ENCODE assay signal across 27 mouse cellular contexts in the genomic region with DNA sequence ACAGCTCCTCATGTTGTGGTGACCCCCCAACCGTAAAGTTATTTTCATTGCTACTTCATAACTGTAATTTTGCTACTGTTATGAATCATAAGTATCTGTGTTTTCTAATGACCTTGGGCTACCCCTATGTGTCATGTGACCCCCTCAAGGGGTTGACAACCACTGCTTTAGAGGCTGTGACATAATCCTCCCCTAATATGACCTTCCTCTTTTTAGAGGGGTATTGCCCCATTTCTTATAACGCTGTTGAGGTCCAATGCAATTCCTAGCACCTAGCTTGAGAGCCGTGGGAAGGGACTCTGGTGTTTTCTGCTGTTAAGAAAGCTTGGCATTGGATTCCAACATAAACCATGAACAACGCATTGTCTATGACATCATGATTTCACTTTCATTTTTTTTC.
"Had no signal": no experiment of that assay in that cellular context is flagged by ENCODE, and none has a peak within 500 bp of the region (broad histone marks: within the 10 kb centered on the region; RNA-seq: fewer than 3 reads in every experiment).

No protein-coding gene starts in this region.

- H3K4me1 ChIP-seq: hindbrain, embryonic 10.5 days; limb, embryonic 10.5 days had no signal

- H3K9ac ChIP-seq: heart, embryonic 13.5 days; heart, embryonic 15.5 days; hindbrain, embryonic 12.5 days; hindbrain, embryonic 14.5 days; kidney, embryonic 15.5 days; limb, embryonic 12.5 days; liver, embryonic 13.5 days had no signal

- DNase-seq: gastrocnemius, postnatal 14 days; gastrocnemius, postnatal 36 days; heart, adult 2 months; heart, postnatal 4 days; kidney, adult 11 months; kidney, adult 2 months; kidney, adult 9 months; kidney, postnatal 14 days; kidney, postnatal 36 days; layer of hippocampus, adult 9-11 months; layer of hippocampus, postnatal 36 days; liver; liver, embryonic 13.5 days had no signal

- H3K27me3 ChIP-seq: heart, embryonic 13.5 days; heart, embryonic 15.5 days; hindbrain, embryonic 12.5 days; kidney, embryonic 15.5 days; limb, embryonic 12.5 days; liver, embryonic 13.5 days had no signal

- H3K4me2 ChIP-seq: heart, embryonic 11.5 days; heart, embryonic 13.5 days; heart, embryonic 15.5 days; hindbrain, embryonic 12.5 days; hindbrain, embryonic 14.5 days; kidney, embryonic 15.5 days; limb, embryonic 12.5 days; liver, embryonic 11.5 days; liver, embryonic 13.5 days had no signal

- H3K27ac ChIP-seq: heart, adult 2 months; heart, embryonic 13.5 days; heart, embryonic 15.5 days; hindbrain, embryonic 10.5 days; hindbrain, embryonic 12.5 days; hindbrain, embryonic 14.5 days; kidney, embryonic 15.5 days; kidney, postnatal 0 days; limb, embryonic 10.5 days; limb, embryonic 12.5 days; liver, embryonic 13.5 days had no signal

- H3K9me3 ChIP-seq: heart, embryonic 13.5 days; hindbrain, embryonic 12.5 days; limb, embryonic 10.5 days; liver, embryonic 13.5 days had no signal

- ATAC-seq: hindbrain, embryonic 16.5 days; inflammation-experienced regulatory T-cells, adult 6 months; intestine, embryonic 16.5 days had no signal

- H3K4me3 ChIP-seq: heart, adult 2 months; heart, embryonic 13.5 days; heart, embryonic 15.5 days; hindbrain, embryonic 10.5 days; hindbrain, embryonic 12.5 days; kidney, embryonic 15.5 days; limb, embryonic 10.5 days; limb, embryonic 12.5 days; liver, embryonic 13.5 days had no signal
